Mouse (Mus musculus) left cerebral cortex, adult 2 months (tissue): ENCODE data around the gene Tmem94. TPM values are rescaled to one million over a fixed set of nuclear protein-coding genes. Genes with fewer than 3 reads are reported as not detected.

Source experiments
- DNase-seq, 2 experiments: peaks; one replicate each; pipeline ENCODE4 v3.0.0; 2021 to 2022; ENCODE audit warnings: low spot score in 2 of 2, mixed read lengths in 1 of 2; ENCODE audit errors: extremely low spot score in 1 of 2
- H3K27ac ChIP-seq: fragments of 200-600 bp; 2 replicates; pipeline ENCODE4 v1.8.1; 2022
- H3K4me3 ChIP-seq: fragments of 200-600 bp; 2 replicates; pipeline ENCODE4 v1.8.1; 2022
- CTCF ChIP-seq: fragments of 200-600 bp; IDR thresholded peaks from 2 replicates; pipeline ENCODE4 v1.8.1; 2022; ENCODE audit warnings: antibody characterized with exemption, mild to moderate bottlenecking, moderate library complexity
- intact Hi-C: fragments of 180-260 bp; cut with DNase I; formaldehyde crosslinking; loops from one replicate; pipeline ENCODE4 v1.15.1; 2025
- microRNA-seq, 2 experiments: library from miRNA; unstranded; fragments of <30 nt; microRNA quantifications; one replicate each; pipeline ENCODE4 v1.2.0; 2021
- total RNA-seq, 2 experiments: library from RNA; stranded (reverse); gene quantifications; 2 replicates each; pipeline ENCODE4 v1.2.3; 2021

Gene Tmem94
- total RNA-seq, 2 experiments from 2014 or later: 62.3 to 62.7 TPM

- no peak for TF ChIP-seq CTCF
- intact Hi-C loops: no loop called here
- DNase-seq: no peak
- no peak overlapping the region for H3K4me3 ChIP-seq
- no peak overlapping the region for H3K27ac ChIP-seq
These were observed 74.5 kb downstream of the Tmem94 start for GRCm38 (mm10) chr11:115839732-115840131.

- DNase-seq: no peak
- peak; percentile 9 for TF ChIP-seq CTCF
- H3K27ac ChIP-seq: no peak overlapping the region
- intact Hi-C loops: no loop called here
- H3K4me3 ChIP-seq: no peak overlapping the region
These were observed 75.8 kb downstream of the Tmem94 start for GRCm38 (mm10) chr11:115841044-115841443.

- no peak overlapping the region for H3K27ac ChIP-seq
- H3K4me3 ChIP-seq: no peak overlapping the region
- DNase-seq: no peak
- TF ChIP-seq CTCF: no peak
- intact Hi-C loops: no loop called here
These were observed 76.8 kb downstream of the Tmem94 start for GRCm38 (mm10) chr11:115841961-115842550.

- no peak for TF ChIP-seq CTCF
- H3K27ac ChIP-seq: no peak overlapping the region
- no peak for DNase-seq
- intact Hi-C loops: no loop called here
- H3K4me3 ChIP-seq: no peak overlapping the region
These were observed 78.1 kb downstream of the Tmem94 start for GRCm38 (mm10) chr11:115843141-115843890.

- H3K4me3 ChIP-seq: no peak overlapping the region
- H3K27ac ChIP-seq: no peak overlapping the region
- TF ChIP-seq CTCF: no peak
- no peak for DNase-seq
- intact Hi-C loops: no loop called here
These were observed 78.6 kb downstream of the Tmem94 start for GRCm38 (mm10) chr11:115843891-115844239.

- intact Hi-C loops: no loop called here
- DNase-seq: no peak
- Histone ChIP-seq H3K4me3 (no peak overlapping the region), H3K27ac (no peak overlapping the region)
- no peak for TF ChIP-seq CTCF
These were observed 79.0 kb downstream of the Tmem94 start for GRCm38 (mm10) chr11:115844240-115844639.

GRCm38 (mm10) chr11:115845819-115846218, 80.6 kb downstream of the Tmem94 start:
- no peak for DNase-seq
- no peak overlapping the region for H3K27ac ChIP-seq
- peak; percentile 1; the same call in 1 of the 2 replicates for TF ChIP-seq CTCF
- intact Hi-C loops: no loop called here
- no peak overlapping the region for H3K4me3 ChIP-seq

Small RNAs within 50 kb of the gene (microRNA-seq; reads per million reads assigned to microRNA genes)
- gene Mir5621: 1.7 reads per million in 2 experiments

Other genes starting within 250 kb of the Tmem94 start
- gene Sumo2, start 229.2 kb upstream of the Tmem94 start, total RNA-seq: 100 to 1,000 TPM; 274 TPM
- 10 to 100 TPM; 48.3 to 52.7 TPM for gene Nup85, start 201.0 kb upstream of the Tmem94 start, total RNA-seq
- 10 to 100 TPM; 51.5 to 51.7 TPM for gene Mrps7, start 161.5 kb upstream of the Tmem94 start, total RNA-seq
- gene Gga3, start 161.4 kb upstream of the Tmem94 start, total RNA-seq: 10 to 100 TPM; 83.9 to 95.1 TPM
- 10 to 100 TPM; 15.6 to 16.0 TPM for gene Mif4gd, start 152.5 kb upstream of the Tmem94 start, total RNA-seq
- gene Slc25a19, start 137.1 kb upstream of the Tmem94 start, total RNA-seq: 10 to 100 TPM; 57.2 to 59.5 TPM
- gene Grb2, start 56.8 kb upstream of the Tmem94 start, total RNA-seq: 100 to 1,000 TPM; 186 to 196 TPM
- 10 to 100 TPM; 18.1 to 18.8 TPM for gene Caskin2, start 48.2 kb downstream of the Tmem94 start, total RNA-seq
- gene Tsen54, start 49.3 kb downstream of the Tmem94 start, total RNA-seq: 10 to 100 TPM; 12.4 to 14.2 TPM
- gene Llgl2, start 58.6 kb downstream of the Tmem94 start, total RNA-seq: 1 to 10 TPM; 2.3 to 3.6 TPM
- gene Myo15b, start 93.0 kb downstream of the Tmem94 start, total RNA-seq: under 1 TPM; 0.36 to 0.79 TPM
- gene Smim5, start 134.5 kb downstream of the Tmem94 start, total RNA-seq: under 1 TPM in 1 of 2 experiments, not detected in 1; 0.52 TPM
- not detected for gene Smim6, start 146.6 kb downstream of the Tmem94 start, total RNA-seq
- gene Sap30bp, start 167.8 kb downstream of the Tmem94 start, total RNA-seq: 10 to 100 TPM; 46.7 to 50.1 TPM
- 10 to 100 TPM; 27.1 to 29.4 TPM for gene Recql5, start 168.0 kb downstream of the Tmem94 start, total RNA-seq
- gene Itgb4, start 209.3 kb downstream of the Tmem94 start, total RNA-seq: 1 to 10 TPM; 5.1 to 5.7 TPM
- gene Galk1, start 247.3 kb downstream of the Tmem94 start, total RNA-seq: 10 to 100 TPM; 13.3 to 13.9 TPM